Mouse (Mus musculus) forebrain, postnatal 0 days (tissue): ENCODE measurements around the gene Atf1. TPM values are rescaled to one million over a fixed set of nuclear protein-coding genes. Genes with fewer than 3 reads are reported as not detected.
A peak's percentile ranks its signal among the peaks of the same experiment; 100 is the strongest.

Experiments used
- ATAC-seq: fragments of 200-750 bp; cut with Nextera tagmentation; 2 replicates; pipeline ENCODE4 v1.8.0; 2017; ENCODE audit warnings: mild to moderate bottlenecking, moderate library complexity
- DNase-seq: peaks from one replicate; pipeline ENCODE4 v3.0.0-alpha.2; 2015
- H3K27ac ChIP-seq: fragments of 300-500 bp; sonication (generic); 2 replicates; pipeline ENCODE4 v1.5.1; 2014; ENCODE audit warnings: low read depth, mild to moderate bottlenecking, antibody characterized with exemption, low read length, moderate library complexity, mixed read lengths
- H3K27me3 ChIP-seq: fragments of 300-500 bp; sonication (generic); 2 replicates; pipeline ENCODE4 v1.6.1; 2014; ENCODE audit warnings: mild to moderate bottlenecking, low read length, mixed read lengths; ENCODE audit not compliant: insufficient read depth
- H3K36me3 ChIP-seq: fragments of 300-500 bp; sonication (generic); 2 replicates; pipeline ENCODE4 v1.6.1; 2014; ENCODE audit warnings: mild to moderate bottlenecking, moderate library complexity; ENCODE audit not compliant: insufficient read depth
- H3K4me1 ChIP-seq: fragments of 300-500 bp; sonication (generic); 2 replicates; pipeline ENCODE4 v1.6.1; 2014; ENCODE audit warnings: antibody characterized with exemption; ENCODE audit not compliant: insufficient read depth
- H3K4me2 ChIP-seq: fragments of 300-500 bp; sonication (generic); 2 replicates; pipeline ENCODE4 v1.6.1; 2014; ENCODE audit warnings: low read depth, mild to moderate bottlenecking, moderate library complexity
- H3K4me3 ChIP-seq: fragments of 300-500 bp; sonication (generic); 2 replicates; pipeline ENCODE4 v1.5.1; 2014; ENCODE audit warnings: low read depth, low read length, mixed read lengths
- H3K9ac ChIP-seq: fragments of 300-500 bp; sonication (generic); 2 replicates; pipeline ENCODE4 v1.6.1; 2014; ENCODE audit warnings: mild to moderate bottlenecking
- H3K9me3 ChIP-seq: fragments of 300-500 bp; sonication (generic); 2 replicates; pipeline ENCODE4 v1.6.1; 2016; ENCODE audit warnings: low read length
- CTCF ChIP-seq: sonication (generic); IDR thresholded peaks from 2 replicates; pipeline ENCODE4 v1.5.1; 2016; ENCODE audit warnings: antibody characterized with exemption, control low read depth, low read depth
- WGBS: fragments of 180-500 bp; shearing (Covaris S2); extraction: QIAGEN DNeasy Blood & Tissue Kit; methylation state at CpG from one replicate; pipeline ENCODE4 v1.1.7; 2014; 5-methylcytosine and 5-hydroxymethylcytosine counted together
- polyA plus RNA-seq: library from polyadenylated mRNA; unstranded; fragments of >200 nt; fragmentation: Nextera tagmentation; extraction: Ambion mirVana; gene quantifications from 2 replicates; pipeline ENCODE4 v1.2.1, GENCODE M21; 2015
- total RNA-seq: library from RNA; depleted of rRNA; stranded (reverse); fragments of >200 nt; gene quantifications from 2 replicates; pipeline ENCODE4 v1.2.3, GENCODE M21; 2014

Atf1 gene
- total and polyA plus RNA-seq, 2 experiments from 2014 or later: 5.4 to 9.2 TPM

- WGBS: 94% methylated on average over 11 of the region's 11 CpGs
- no peak overlapping the region for H3K9ac ChIP-seq
These were observed 12.5 kb upstream of the Atf1 start for GRCm38 (mm10) chr15:100215092-100215491.

GRCm38 (mm10) chr15:100216173-100216572 lies 11.4 kb upstream of the Atf1 start:
- peaks cover 50% of the 10 kb centered on the region for H3K36me3 ChIP-seq
- WGBS: 91% methylated on average over 9 of the region's 9 CpGs

More at GRCm38 (mm10) chr15:100215092-100215491, 12.5 kb upstream of the Atf1 start:
- Histone ChIP-seq H3K9me3 (no peaks in the 10 kb centered on the region), H3K36me3 (peaks cover 60% of the 10 kb centered on the region), H3K4me2 (no peak overlapping the region), H3K4me3 (no peak overlapping the region), H3K27me3 (no peaks in the 10 kb centered on the region), H3K27ac (no peak overlapping the region), H3K4me1 (no peaks in the 10 kb centered on the region)
- ATAC-seq (no peak), DNase-seq (no peak)
- TF ChIP-seq CTCF: no peak

DNA sequence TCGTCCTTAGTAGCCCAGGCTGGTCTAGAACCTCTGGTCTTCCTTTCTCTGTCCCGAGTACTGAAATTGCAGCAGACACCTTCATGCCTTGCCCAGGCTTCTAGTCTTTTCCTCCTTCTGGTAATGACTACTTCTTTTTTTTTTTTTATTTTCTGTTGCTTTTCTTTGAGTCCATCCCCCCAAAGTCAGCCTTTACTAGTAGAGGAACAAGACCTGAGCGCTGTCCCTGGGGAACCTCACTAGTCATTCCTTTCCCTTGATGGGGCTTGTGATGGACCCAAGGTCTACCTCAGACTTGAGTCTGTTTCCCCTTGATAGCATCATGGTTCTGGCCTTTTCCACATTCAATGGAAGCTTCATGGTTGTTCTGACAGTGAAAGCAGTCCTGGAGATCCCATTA lies 9.6 kb upstream of the Atf1 start:
- ATAC-seq: no peak
- Histone ChIP-seq H3K9ac (no peak overlapping the region), H3K27me3 (no peaks in the 10 kb centered on the region), H3K4me2 (no peak overlapping the region), H3K9me3 (no peaks in the 10 kb centered on the region), H3K4me1 (no peaks in the 10 kb centered on the region), H3K4me3 (no peak overlapping the region), H3K36me3 (peaks cover 31% of the 10 kb centered on the region), H3K27ac (no peak overlapping the region)
- TF ChIP-seq CTCF: no peak
- no peak for DNase-seq
- WGBS: 99% methylated on average over 3 of the region's 3 CpGs

More at GRCm38 (mm10) chr15:100216173-100216572, 11.4 kb upstream of the Atf1 start:
- no peak for TF ChIP-seq CTCF
- Histone ChIP-seq H3K4me3 (no peak overlapping the region), H3K9me3 (no peaks in the 10 kb centered on the region), H3K9ac (no peak overlapping the region), H3K4me2 (no peak overlapping the region), H3K27me3 (no peaks in the 10 kb centered on the region), H3K4me1 (no peaks in the 10 kb centered on the region), H3K27ac (no peak overlapping the region)
- DNase-seq (no peak), ATAC-seq (no peak)

- H3K4me1 ChIP-seq: no peaks in the 10 kb centered on the region
- no peak overlapping the region for H3K4me2 ChIP-seq
- H3K27me3 ChIP-seq: no peaks in the 10 kb centered on the region
- ATAC-seq (no peak), DNase-seq (no peak)
- H3K9me3 ChIP-seq: no peaks in the 10 kb centered on the region
- H3K27ac ChIP-seq: no peak overlapping the region
- peaks cover 19% of the 10 kb centered on the region for H3K36me3 ChIP-seq
- H3K9ac ChIP-seq: no peak overlapping the region
- no peak overlapping the region for H3K4me3 ChIP-seq
- no peak for TF ChIP-seq CTCF
- WGBS: 72% methylated on average over 1 of the region's 1 CpGs
These were observed 8.2 kb upstream of the Atf1 start for GRCm38 (mm10) chr15:100219396-100219795.

DNA sequence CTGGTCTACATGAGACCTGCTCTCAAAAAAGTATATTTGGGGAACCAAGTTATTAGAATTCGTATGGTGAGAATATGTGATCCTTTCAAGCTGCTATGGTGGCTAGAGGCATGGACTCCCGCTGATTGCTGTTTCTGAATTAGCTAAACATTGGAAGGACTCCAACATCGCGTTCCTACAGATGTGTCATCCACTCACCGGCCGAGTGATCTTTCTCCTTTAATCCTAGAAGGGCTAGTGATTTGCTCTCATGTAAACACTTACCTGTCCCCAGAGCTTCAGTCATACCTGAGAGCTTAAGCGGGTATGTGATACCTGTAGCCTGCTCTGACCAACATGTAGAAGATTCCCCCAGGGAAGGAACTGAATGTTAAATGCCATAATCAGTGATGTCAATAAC lies 6.7 kb upstream of the Atf1 start:
- H3K9ac ChIP-seq: no peak overlapping the region
- no peak for ATAC-seq
- no peak for DNase-seq
- no peak overlapping the region for H3K4me2 ChIP-seq
- H3K4me1 ChIP-seq: no peaks in the 10 kb centered on the region
- TF ChIP-seq CTCF: no peak
- no peak overlapping the region for H3K4me3 ChIP-seq
- H3K27me3 ChIP-seq: no peaks in the 10 kb centered on the region
- no peak overlapping the region for H3K27ac ChIP-seq
- peaks cover 4% of the 10 kb centered on the region for H3K36me3 ChIP-seq
- no peaks in the 10 kb centered on the region for H3K9me3 ChIP-seq
- 79% methylated on average over 7 of the region's 7 CpGs for WGBS

DNA sequence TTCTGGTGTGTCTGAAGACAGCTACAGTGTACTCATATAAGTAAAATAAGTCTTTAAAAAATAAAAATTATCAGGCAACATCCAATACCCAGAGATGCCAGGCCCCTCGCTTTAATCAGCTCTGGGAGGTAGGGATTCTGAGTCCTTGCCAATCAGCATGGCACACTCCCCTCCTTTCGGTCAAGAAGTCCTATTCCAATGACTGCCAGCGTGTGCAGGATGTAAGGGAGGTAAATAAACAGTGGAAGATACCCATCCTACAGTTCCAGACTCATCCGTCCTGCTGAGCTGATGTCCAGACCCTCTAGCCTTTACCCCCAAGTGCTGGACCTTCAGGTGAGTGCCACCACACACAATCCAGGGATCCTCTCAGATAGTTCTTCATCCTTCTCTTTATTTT lies 2.2 kb upstream of the Atf1 start:
- no peak for ATAC-seq
- Histone ChIP-seq H3K4me2 (no peak overlapping the region), H3K27me3 (no peaks in the 10 kb centered on the region), H3K27ac (no peak overlapping the region), H3K9me3 (no peaks in the 10 kb centered on the region), H3K9ac (no peak overlapping the region), H3K36me3 (no peaks in the 10 kb centered on the region), H3K4me1 (0 out of 2 replicates have a peak, but pooled peaks cover 9% of the 10 kb centered on the region), H3K4me3 (no peak overlapping the region)
- WGBS: 89% methylated on average over 4 of the region's 4 CpGs
- TF ChIP-seq CTCF: no peak
- no peak for DNase-seq

GRCm38 (mm10) chr15:100225891-100226290 lies 1.7 kb upstream of the Atf1 start:
- 64% methylated on average over 1 of the region's 1 CpGs for WGBS
- no peaks in the 10 kb centered on the region for H3K9me3 ChIP-seq
- no peaks in the 10 kb centered on the region for H3K36me3 ChIP-seq
- DNase-seq (peak; percentile 10), ATAC-seq (no peak)
- H3K27ac ChIP-seq: no peak overlapping the region
- H3K4me1 ChIP-seq: 0 out of 2 replicates have a peak, but pooled peaks cover 9% of the 10 kb centered on the region
- H3K27me3 ChIP-seq: no peaks in the 10 kb centered on the region
- no peak overlapping the region for H3K9ac ChIP-seq
- H3K4me2 ChIP-seq: no peak overlapping the region
- H3K4me3 ChIP-seq: no peak overlapping the region
- no peak for TF ChIP-seq CTCF
